Mouse (Mus musculus): ENCODE data around the gene Zfp36. TPM values are rescaled to one million over a fixed set of nuclear protein-coding genes. Genes with fewer than 3 reads are reported as not detected.

The Zfp36 gene
- polyA plus RNA-seq, 1 experiment from 2014 or later: 4.7 TPM

- WGBS (ENCODE audit: insufficient replicate concordance): under 1% methylated on average over 32 of the region's 36 CpGs
These were observed 4.7 kb downstream of the Zfp36 start for GRCm38 (mm10) chr7:28375176-28375921.

GRCm38 (mm10) chr7:28374647-28375046, 5.4 kb downstream of the Zfp36 start:
- no peaks in the 10 kb centered on the region for H3K9me3 ChIP-seq (replicated peaks)
- H3K4me2 ChIP-seq: peak overlapping the region; percentile 91
- H3K4me3 ChIP-seq (replicated peaks): peak overlapping the region; percentile 68; the same call in 1 of the 2 replicates
- H3K36me3 ChIP-seq: peaks cover 10% of the 10 kb centered on the region
- DNase-seq (no peak), ATAC-seq (ENCODE audit: low read depth) (no peak)
- H3K27me3 ChIP-seq: peaks cover 18% of the 10 kb centered on the region; the same call in 1 of the 2 replicates
- peak overlapping the region; percentile 91 for H3K27ac ChIP-seq
- peaks cover 89% of the 10 kb centered on the region for H3K4me1 ChIP-seq (replicated peaks)
- peak overlapping the region; percentile 79; the same call in 1 of the 2 replicates for H3K9ac ChIP-seq
- 57% methylated on average over 10 of the region's 10 CpGs for WGBS (ENCODE audit: insufficient replicate concordance)

More at GRCm38 (mm10) chr7:28375176-28375921, 4.7 kb downstream of the Zfp36 start:
- H3K9me3 ChIP-seq (replicated peaks): no peaks in the 10 kb centered on the region
- ATAC-seq (ENCODE audit: low read depth) (peak; percentile 54), DNase-seq (peak; percentile 85)
- peak overlapping the region; percentile 91 for H3K27ac ChIP-seq
- peak overlapping the region; percentile 68 for H3K4me3 ChIP-seq (replicated peaks)
- H3K27me3 ChIP-seq: peaks cover 12% of the 10 kb centered on the region; the same call in 1 of the 2 replicates
- peak overlapping the region; percentile 79 for H3K9ac ChIP-seq
- peaks cover 89% of the 10 kb centered on the region for H3K4me1 ChIP-seq (replicated peaks)
- peaks cover 10% of the 10 kb centered on the region for H3K36me3 ChIP-seq
- H3K4me2 ChIP-seq: peak overlapping the region; percentile 91

GRCm38 (mm10) chr7:28373891-28374495, 6.1 kb downstream of the Zfp36 start:
- Histone ChIP-seq H3K27ac (peak overlapping the region; percentile 91), H3K27me3 (peaks cover 18% of the 10 kb centered on the region; the same call in 1 of the 2 replicates), H3K36me3 (peaks cover 10% of the 10 kb centered on the region), H3K4me1 (replicated peaks) (peaks cover 86% of the 10 kb centered on the region), H3K4me3 (replicated peaks) (no peak overlapping the region), H3K9ac (no peak overlapping the region), H3K9me3 (replicated peaks) (no peaks in the 10 kb centered on the region), H3K4me2 (0 out of 2 replicates have a peak overlapping the region, but pooled peaks have one; percentile 91)
- 77% methylated on average over 7 of the region's 7 CpGs for WGBS (ENCODE audit: insufficient replicate concordance)
- no peak for ATAC-seq (ENCODE audit: low read depth)
- no peak for DNase-seq

GRCm38 (mm10) chr7:28373131-28373581, 6.9 kb downstream of the Zfp36 start:
- Histone ChIP-seq H3K4me3 (replicated peaks) (peak overlapping the region; percentile 73), H3K36me3 (peaks cover 16% of the 10 kb centered on the region), H3K4me2 (peak overlapping the region; percentile 98), H3K27ac (peak overlapping the region; percentile 86), H3K27me3 (peaks cover 18% of the 10 kb centered on the region; the same call in 1 of the 2 replicates), H3K4me1 (replicated peaks) (peaks cover 78% of the 10 kb centered on the region), H3K9me3 (replicated peaks) (no peaks in the 10 kb centered on the region), H3K9ac (peak overlapping the region; percentile 71)
- DNase-seq (peak; percentile 65), ATAC-seq (ENCODE audit: low read depth) (peak; percentile 1; the same call in 1 of the 2 replicates)
- 1% methylated on average over 9 of the region's 9 CpGs for WGBS (ENCODE audit: insufficient replicate concordance)

- peak; percentile 83 for ATAC-seq (ENCODE audit: low read depth)
- WGBS (ENCODE audit: insufficient replicate concordance): under 1% methylated on average over 63 of the region's 66 CpGs
- peaks cover 13% of the 10 kb centered on the region for H3K36me3 ChIP-seq
- H3K27me3 ChIP-seq: peaks cover 18% of the 10 kb centered on the region; the same call in 1 of the 2 replicates
- H3K4me1 ChIP-seq (replicated peaks): peaks cover 72% of the 10 kb centered on the region
- peak; percentile 95 for DNase-seq
- peak within 1 kb of the TSS; percentile 86 for H3K27ac ChIP-seq
- no peaks in the 10 kb centered on the region for H3K9me3 ChIP-seq (replicated peaks)
- peak within 1 kb of the TSS; percentile 73 for H3K4me3 ChIP-seq (replicated peaks)
- H3K4me2 ChIP-seq: peak within 1 kb of the TSS; percentile 98
- H3K9ac ChIP-seq: peak within 1 kb of the TSS; percentile 81
These were observed 7.6 kb downstream of the Zfp36 start, which contains the start of gene Plekhg2 for GRCm38 (mm10) chr7:28372251-28373108. TSS of gene Plekhg2 (minus strand) at chr7:28372599.

GRCm38 (mm10) chr7:28371514-28371989, 8.5 kb downstream of the Zfp36 start:
- ATAC-seq (ENCODE audit: low read depth) (no peak), DNase-seq (no peak)
- peak overlapping the region; percentile 86 for H3K27ac ChIP-seq
- peaks cover 11% of the 10 kb centered on the region for H3K36me3 ChIP-seq
- H3K4me1 ChIP-seq (replicated peaks): peaks cover 63% of the 10 kb centered on the region
- peak overlapping the region; percentile 81 for H3K9ac ChIP-seq
- peak overlapping the region; percentile 73 for H3K4me3 ChIP-seq (replicated peaks)
- under 1% methylated on average over 43 of the region's 43 CpGs for WGBS (ENCODE audit: insufficient replicate concordance)
- no peaks in the 10 kb centered on the region for H3K9me3 ChIP-seq (replicated peaks)
- peaks cover 18% of the 10 kb centered on the region; the same call in 1 of the 2 replicates for H3K27me3 ChIP-seq
- peak overlapping the region; percentile 98 for H3K4me2 ChIP-seq

GRCm38 (mm10) chr7:28370977-28371513, 9.0 kb downstream of the Zfp36 start:
- DNase-seq: no peak
- H3K4me1 ChIP-seq (replicated peaks): peaks cover 58% of the 10 kb centered on the region

GRCm38 (mm10) chr7:28370051-28370450, 10.0 kb downstream of the Zfp36 start:
- Histone ChIP-seq H3K4me1 (replicated peaks) (peaks cover 50% of the 10 kb centered on the region), H3K27ac (no peak overlapping the region), H3K9me3 (replicated peaks) (no peaks in the 10 kb centered on the region), H3K27me3 (peaks cover 18% of the 10 kb centered on the region; the same call in 1 of the 2 replicates), H3K4me2 (peak overlapping the region; percentile 98), H3K4me3 (replicated peaks) (peak overlapping the region; percentile 73; the same call in 1 of the 2 replicates), H3K9ac (0 out of 2 replicates have a peak overlapping the region, but pooled peaks have one; percentile 81), H3K36me3 (peaks cover 14% of the 10 kb centered on the region)
- ATAC-seq (ENCODE audit: low read depth) (no peak), DNase-seq (no peak)
- WGBS (ENCODE audit: insufficient replicate concordance): 84% methylated on average over 14 of the region's 14 CpGs

More at GRCm38 (mm10) chr7:28370977-28371513, 9.0 kb downstream of the Zfp36 start:
- H3K9me3 ChIP-seq (replicated peaks): no peaks in the 10 kb centered on the region
- H3K27me3 ChIP-seq: peaks cover 18% of the 10 kb centered on the region; the same call in 1 of the 2 replicates
- no peak for ATAC-seq (ENCODE audit: low read depth)
- 14% methylated on average over 11 of the region's 11 CpGs for WGBS (ENCODE audit: insufficient replicate concordance)
- H3K4me3 ChIP-seq (replicated peaks): peak overlapping the region; percentile 73
- H3K9ac ChIP-seq: peak overlapping the region; percentile 81
- peak overlapping the region; percentile 98 for H3K4me2 ChIP-seq
- H3K36me3 ChIP-seq: peaks cover 12% of the 10 kb centered on the region
- peak overlapping the region; percentile 86 for H3K27ac ChIP-seq

- ATAC-seq (ENCODE audit: low read depth) (no peak), DNase-seq (no peak)
- no peak overlapping the region for H3K27ac ChIP-seq
- H3K27me3 ChIP-seq: peaks cover 18% of the 10 kb centered on the region; the same call in 1 of the 2 replicates
- no peak overlapping the region for H3K4me3 ChIP-seq (replicated peaks)
- peaks cover 14% of the 10 kb centered on the region for H3K36me3 ChIP-seq
- H3K4me1 ChIP-seq (replicated peaks): peaks cover 33% of the 10 kb centered on the region
- H3K9ac ChIP-seq: no peak overlapping the region
- H3K4me2 ChIP-seq: no peak overlapping the region
- 73% methylated on average over 16 of the region's 16 CpGs for WGBS (ENCODE audit: insufficient replicate concordance)
- H3K9me3 ChIP-seq (replicated peaks): no peaks in the 10 kb centered on the region
These were observed 11.7 kb downstream of the Zfp36 start for GRCm38 (mm10) chr7:28368276-28368920.
